Mouse (Mus musculus) G1E (cell line): ENCODE results near the gene Adprh. TPM values are rescaled to one million over a fixed set of nuclear protein-coding genes. Genes with fewer than 3 reads are reported as not detected.
A peak's percentile ranks its signal among the peaks of the same experiment; 100 is the strongest.
"Not testable (repeated sequence)": the region's sequence is repeated elsewhere in the genome, so short reads cannot be mapped to it uniquely, and the experiment has no call there.

Source experiments
- ATAC-seq: 2 replicates; pipeline ENCODE4 v1.8.0; 2016; ENCODE audit warnings: mild to moderate bottlenecking; ENCODE audit not compliant: insufficient number of reproducible peaks, poor library complexity, low FRiP score, severe bottlenecking; ENCODE audit errors: extremely low read depth
- DNase-seq: peaks from one replicate; pipeline ENCODE4 v3.0.0; 2012; ENCODE audit warnings: low spot score
- H3K27me3 ChIP-seq: 2 replicates; pipeline ENCODE4 v1.6.1; 2012; ENCODE audit warnings: mild to moderate bottlenecking, low read length, inconsistent platforms; ENCODE audit not compliant: insufficient read depth
- H3K36me3 ChIP-seq: replicated peaks from 2 replicates; pipeline ENCODE3; 2012; ENCODE audit warnings: mild to moderate bottlenecking, inconsistent platforms
- H3K4me1 ChIP-seq: 2 replicates; pipeline ENCODE4 v1.6.1; 2012; ENCODE audit warnings: low read depth, low read length, inconsistent platforms, mixed read lengths; ENCODE audit not compliant: insufficient read depth
- H3K4me3 ChIP-seq: 2 replicates; pipeline ENCODE4 v1.5.1; 2012; ENCODE audit warnings: low read depth, mild to moderate bottlenecking, inconsistent platforms, low read length, moderate library complexity, mixed read lengths
- H3K9me3 ChIP-seq: replicated peaks from 2 replicates; pipeline ENCODE4 v1.6.1; 2012; ENCODE audit warnings: inconsistent platforms
- CTCF ChIP-seq: IDR thresholded peaks from 2 replicates; pipeline ENCODE4 v1.5.1; 2012; ENCODE audit warnings: low read depth, low read length, inconsistent platforms, mixed read lengths
- GATA1 ChIP-seq: IDR thresholded peaks from 2 replicates; pipeline ENCODE4 v1.6.1; 2012; ENCODE audit warnings: borderline replicate concordance, low read length, inconsistent platforms, mixed read lengths
- GATA2 ChIP-seq: IDR thresholded peaks from 2 replicates; pipeline ENCODE4 v1.6.1; 2012; ENCODE audit warnings: low read depth, low read length, inconsistent platforms, borderline replicate concordance
- POLR2AphosphoS5 ChIP-seq: IDR thresholded peaks from 2 replicates; pipeline ENCODE4 v1.6.1; 2012; ENCODE audit warnings: low read depth, low read length, inconsistent platforms; ENCODE audit not compliant: insufficient replicate concordance
- TAL1 ChIP-seq: conservative IDR thresholded peaks from 2 replicates; pipeline ENCODE4 v1.6.1; 2012; ENCODE audit warnings: low read depth, low read length, inconsistent platforms, mixed read lengths
- polyA plus RNA-seq: library from polyadenylated mRNA; stranded (reverse); fragments of >175 nt; gene quantifications from 2 replicates; pipeline ENCODE4 v1.2.3, GENCODE M21; 2012
- total RNA-seq, 2 experiments: library from RNA; stranded (forward) in 1 of 2; stranded (reverse) in 1 of 2; fragments of 200-1000 nt in 1 of 2; fragments of >200 nt in 1 of 2; fragmentation: Nextera tagmentation in 1 of 2; gene quantifications; 2 replicates each; pipeline ENCODE4 v1.2.3; 2014 to 2017

Adprh gene
- total and polyA plus RNA-seq, 3 experiments = 28.4 to 355 (median 56.4) TPM

- ATAC-seq = peak; percentile 72
- TF ChIP-seq POLR2AphosphoS5 (no peak), TAL1 (no peak), CTCF (no peak), GATA1 (no peak), GATA2 (no peak)
- Histone ChIP-seq H3K4me3 (no peak overlapping the region; the same call in 1 of the 2 replicates), H3K36me3 (peaks cover 23% of the 10 kb centered on the region), H3K9me3 (no peaks in the 10 kb centered on the region), H3K27me3 (no peaks in the 10 kb centered on the region), H3K4me1 (peaks cover 86% of the 10 kb centered on the region)
- no peak for DNase-seq
Observed at GRCm38 (mm10) chr16:38453952-38454351, 1.4 kb upstream of the Adprh start.

- Histone ChIP-seq H3K9me3 (no peaks in the 10 kb centered on the region), H3K36me3 (peaks cover 31% of the 10 kb centered on the region), H3K4me3 (peak overlapping the region; percentile 82), H3K27me3 (no peaks in the 10 kb centered on the region), H3K4me1 (peaks cover 86% of the 10 kb centered on the region)
- no peak for DNase-seq
- ATAC-seq = no peak
- no peak for TF ChIP-seq CTCF
- TF ChIP-seq GATA2 = no peak
- TF ChIP-seq POLR2AphosphoS5 = no peak
- no peak for TF ChIP-seq TAL1
- TF ChIP-seq GATA1 = no peak
Observed at GRCm38 (mm10) chr16:38453203-38453553, 675 bp upstream of the Adprh start.

- ATAC-seq = no peak
- DNase-seq = no peak
- Histone ChIP-seq H3K4me3 (peak overlapping the region; percentile 82), H3K27me3 (no peaks in the 10 kb centered on the region), H3K36me3 (peaks cover 46% of the 10 kb centered on the region), H3K4me1 (peaks cover 81% of the 10 kb centered on the region), H3K9me3 (no peaks in the 10 kb centered on the region)
- TF ChIP-seq POLR2AphosphoS5 = no peak
- TF ChIP-seq TAL1 = no peak
- no peak for TF ChIP-seq GATA2
- TF ChIP-seq CTCF = no peak
- no peak for TF ChIP-seq GATA1
Observed at GRCm38 (mm10) chr16:38451421-38452205, 890 bp downstream of the Adprh start.

GRCm38 (mm10) chr16:38450707-38451106, 1.8 kb downstream of the Adprh start:
- Histone ChIP-seq H3K36me3 (peaks cover 55% of the 10 kb centered on the region), H3K27me3 (no peaks in the 10 kb centered on the region), H3K4me1 (peaks cover 73% of the 10 kb centered on the region), H3K9me3 (no peaks in the 10 kb centered on the region), H3K4me3 (no peak overlapping the region; the same call in 1 of the 2 replicates)
- no peak for ATAC-seq
- TF ChIP-seq CTCF = no peak
- TF ChIP-seq TAL1 = no peak
- no peak for TF ChIP-seq GATA1
- TF ChIP-seq GATA2 = no peak
- TF ChIP-seq POLR2AphosphoS5 = no peak
- no peak for DNase-seq

- Histone ChIP-seq H3K36me3 (peaks cover 78% of the 10 kb centered on the region), H3K4me3 (no peak overlapping the region), H3K27me3 (no peaks in the 10 kb centered on the region), H3K4me1 (peaks cover 68% of the 10 kb centered on the region), H3K9me3 (no peaks in the 10 kb centered on the region)
- no peak for DNase-seq
- ATAC-seq = no peak
- TF ChIP-seq GATA2 (no peak), GATA1 (no peak), TAL1 (no peak), CTCF (no peak), POLR2AphosphoS5 (no peak)
Observed at GRCm38 (mm10) chr16:38448458-38448857, 4.0 kb downstream of the Adprh start.

GRCm38 (mm10) chr16:38447366-38447765, 5.1 kb downstream of the Adprh start:
- no peak for ATAC-seq
- no peaks in the 10 kb centered on the region for H3K27me3 ChIP-seq
- DNase-seq = no peak
- H3K36me3 ChIP-seq = peaks cover 89% of the 10 kb centered on the region
- H3K4me1 ChIP-seq = peaks cover 72% of the 10 kb centered on the region
- no peaks in the 10 kb centered on the region for H3K9me3 ChIP-seq
- TF ChIP-seq GATA1 (no peak), CTCF (no peak), POLR2AphosphoS5 (no peak), TAL1 (no peak), GATA2 (no peak)
- no peak overlapping the region for H3K4me3 ChIP-seq

GRCm38 (mm10) chr16:38446141-38446540, 6.4 kb downstream of the Adprh start:
- Histone ChIP-seq H3K4me1 (peaks cover 64% of the 10 kb centered on the region), H3K36me3 (peaks cover 94% of the 10 kb centered on the region)
- H3K27me3 ChIP-seq, H3K9me3 ChIP-seq, DNase-seq, H3K4me3 ChIP-seq, ATAC-seq: not testable (repeated sequence)
